Mouse (Mus musculus) testis, adult 2 months (tissue): ENCODE measurements around the gene Ahnak2.
"Not testable (repeated sequence)": the region's sequence is repeated elsewhere in the genome, so short reads cannot be mapped to it uniquely, and the experiment has no call there.

Source experiments
- CTCF ChIP-seq: fragments of 200-500 bp; IDR thresholded peaks from 2 replicates; pipeline ENCODE4 v1.5.1; 2012; ENCODE audit warnings: low read depth, mild to moderate bottlenecking, inconsistent platforms, low read length, moderate library complexity; ENCODE audit not compliant: control insufficient read depth, insufficient read depth, insufficient replicate concordance
- POLR2A ChIP-seq: fragments of 200-500 bp; IDR thresholded peaks from 2 replicates; pipeline ENCODE4 v1.6.1; 2012; ENCODE audit warnings: low read depth, mild to moderate bottlenecking, inconsistent platforms, low read length, moderate library complexity; ENCODE audit not compliant: control insufficient read depth

GRCm38 (mm10) chr12:112816866-112817265, 14.4 kb upstream of the Ahnak2 start:
- not testable (repeated sequence) for TF ChIP-seq POLR2A, CTCF
